Mouse (Mus musculus) limb, embryonic 11.5 days (tissue): ENCODE results near the gene Snip1. TPM values are rescaled to one million over a fixed set of nuclear protein-coding genes. Genes with fewer than 3 reads are reported as not detected.

ENCODE experiments used
- ATAC-seq: fragments of 200-750 bp; cut with Nextera tagmentation; 2 replicates; pipeline ENCODE4 v1.8.0; 2017; ENCODE audit warnings: low read depth; ENCODE audit not compliant: insufficient number of reproducible peaks, low FRiP score, low TSS enrichment
- DNase-seq: peaks from one replicate; pipeline ENCODE4 v3.0.0-alpha.2; 2015; ENCODE audit warnings: low spot score
- H3K27ac ChIP-seq: fragments of 300-500 bp; sonication (generic); replicated peaks from 2 replicates; pipeline ENCODE4 v1.5.1; 2014; ENCODE audit warnings: low read depth, mild to moderate bottlenecking, low read length
- H3K27me3 ChIP-seq: fragments of 300-500 bp; sonication (generic); 2 replicates; pipeline ENCODE4 v1.6.1; 2014; ENCODE audit warnings: mild to moderate bottlenecking, low read length, mixed read lengths; ENCODE audit not compliant: control insufficient read depth, insufficient read depth
- H3K36me3 ChIP-seq: fragments of 300-500 bp; sonication (generic); 2 replicates; pipeline ENCODE4 v1.6.1; 2014; ENCODE audit warnings: mild to moderate bottlenecking, low read length, moderate library complexity, mixed read lengths; ENCODE audit not compliant: control insufficient read depth, insufficient read depth
- H3K4me1 ChIP-seq: fragments of 300-500 bp; sonication (generic); 2 replicates; pipeline ENCODE4 v1.6.1; 2014; ENCODE audit warnings: low read length, mixed read lengths; ENCODE audit not compliant: control insufficient read depth, insufficient read depth
- H3K4me2 ChIP-seq: fragments of 300-500 bp; sonication (generic); 2 replicates; pipeline ENCODE4 v1.6.1; 2014; ENCODE audit warnings: low read depth, mild to moderate bottlenecking, moderate library complexity; ENCODE audit not compliant: severe bottlenecking
- H3K4me3 ChIP-seq: fragments of 300-500 bp; sonication (generic); 2 replicates; pipeline ENCODE4 v1.5.1; 2014; ENCODE audit warnings: low read depth, low read length
- H3K9ac ChIP-seq: fragments of 300-500 bp; sonication (generic); 2 replicates; pipeline ENCODE4 v1.6.1; 2014; ENCODE audit warnings: mild to moderate bottlenecking, low read length
- H3K9me3 ChIP-seq: fragments of 300-500 bp; sonication (generic); 2 replicates; pipeline ENCODE4 v1.6.1; 2016; ENCODE audit warnings: low read length; ENCODE audit not compliant: control insufficient read depth
- WGBS: fragments of 180-500 bp; shearing (Covaris S2); extraction: QIAGEN DNeasy Blood & Tissue Kit; methylation state at CpG from one replicate; pipeline ENCODE4 v1.1.7; 2014; 5-methylcytosine and 5-hydroxymethylcytosine counted together
- polyA plus RNA-seq: library from polyadenylated mRNA; unstranded; fragments of >200 nt; fragmentation: Nextera tagmentation; extraction: Ambion mirVana; gene quantifications from 2 replicates; pipeline ENCODE4 v1.2.1, GENCODE M21; 2014

Gene Snip1
- polyA plus RNA-seq, 1 experiment from 2014 or later = 40.4 TPM

DNA sequence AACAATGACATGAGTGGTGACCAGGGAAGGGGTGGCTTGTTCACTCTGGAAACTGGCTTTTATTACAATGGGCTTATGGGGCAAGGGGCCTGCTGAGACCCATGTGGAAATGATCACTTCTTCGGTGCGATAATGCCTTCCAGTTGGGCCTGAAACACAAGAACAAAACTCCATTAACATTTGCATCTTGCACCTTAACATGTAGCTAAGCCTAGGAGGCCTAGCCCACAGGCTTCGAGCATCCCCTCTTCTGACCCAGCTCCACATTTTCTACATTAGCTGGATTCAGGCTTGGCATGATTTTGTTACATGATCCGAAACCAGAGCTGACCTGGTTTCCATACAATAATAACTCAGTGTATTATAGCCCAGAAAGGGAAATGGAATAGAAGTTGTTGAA lies 10.0 kb upstream of the Snip1 start:
- ATAC-seq = peak; percentile 32; the same call in 1 of the 2 replicates
- H3K36me3 ChIP-seq = no peaks in the 10 kb centered on the region; the same call in 1 of the 2 replicates
- H3K27ac ChIP-seq = 0 out of 2 replicates have a peak overlapping the region, but pooled peaks have one; percentile 10

DNA sequence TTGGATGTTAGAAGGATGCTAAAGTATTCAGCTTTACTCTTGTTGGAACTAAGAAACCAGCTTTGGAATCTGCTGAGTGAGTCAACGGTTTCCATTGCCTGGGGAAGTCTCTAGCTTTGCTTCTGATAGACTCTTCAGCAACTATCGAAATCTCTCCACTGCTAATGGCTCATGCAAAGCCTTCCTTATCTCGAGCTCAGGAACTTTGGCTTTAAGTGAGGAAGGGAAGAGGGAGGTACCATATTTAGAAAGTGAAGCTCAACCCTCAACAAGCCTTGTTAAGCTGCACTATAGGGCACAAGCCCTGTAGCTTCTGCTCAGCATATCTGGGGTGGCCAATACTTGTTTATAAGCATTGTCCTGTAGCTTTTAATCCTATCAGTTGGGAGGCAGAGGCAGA lies 9.2 kb upstream of the Snip1 start:
- DNase-seq (no peak), ATAC-seq (no peak)
- no peaks in the 10 kb centered on the region; the same call in 1 of the 2 replicates for H3K36me3 ChIP-seq
- peaks cover 4% of the 10 kb centered on the region; the same call in 1 of the 2 replicates for H3K27me3 ChIP-seq
- H3K27ac ChIP-seq = no peak overlapping the region
- H3K4me1 ChIP-seq = peaks cover 15% of the 10 kb centered on the region
- H3K9me3 ChIP-seq = no peaks in the 10 kb centered on the region
- H3K9ac ChIP-seq = no peak overlapping the region
- no peak overlapping the region for H3K4me2 ChIP-seq
- 50% methylated on average over 3 of the region's 3 CpGs for WGBS
- H3K4me3 ChIP-seq = no peak overlapping the region

More for the DNA sequence above, 10.0 kb upstream of the Snip1 start:
- peaks cover 15% of the 10 kb centered on the region for H3K4me1 ChIP-seq
- no peak overlapping the region for H3K4me3 ChIP-seq
- WGBS = 35% methylated on average over 4 of the region's 4 CpGs
- H3K9me3 ChIP-seq = no peaks in the 10 kb centered on the region
- H3K4me2 ChIP-seq = no peak overlapping the region
- H3K27me3 ChIP-seq = peaks cover 4% of the 10 kb centered on the region; the same call in 1 of the 2 replicates
- DNase-seq = peak; percentile 59
- H3K9ac ChIP-seq = no peak overlapping the region

DNA sequence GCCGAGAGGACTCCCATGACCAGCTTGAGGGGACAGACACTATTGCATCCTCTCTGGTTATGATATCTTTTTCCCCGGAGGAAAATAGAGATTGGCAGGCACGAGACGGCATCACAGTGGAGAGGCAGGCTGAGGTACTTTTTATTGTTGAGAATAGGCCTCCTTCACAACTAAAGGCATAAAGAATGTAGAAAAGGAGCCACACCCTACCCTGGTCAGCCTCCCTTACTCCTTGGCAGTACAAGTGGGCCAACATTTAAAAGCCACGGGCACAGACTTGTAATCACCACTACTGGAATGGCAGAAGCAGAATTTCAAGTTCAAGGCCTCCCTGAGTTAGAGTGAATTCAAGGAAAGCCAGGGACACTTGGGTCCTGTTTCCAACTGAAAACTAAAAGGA lies 8.4 kb upstream of the Snip1 start:
- Histone ChIP-seq H3K9me3 (no peaks in the 10 kb centered on the region), H3K27me3 (peaks cover 4% of the 10 kb centered on the region; the same call in 1 of the 2 replicates), H3K4me3 (no peak overlapping the region), H3K9ac (no peak overlapping the region), H3K27ac (no peak overlapping the region), H3K4me2 (no peak overlapping the region), H3K36me3 (no peaks in the 10 kb centered on the region; the same call in 1 of the 2 replicates), H3K4me1 (peaks cover 15% of the 10 kb centered on the region)
- 53% methylated on average over 5 of the region's 5 CpGs for WGBS
- ATAC-seq (no peak), DNase-seq (no peak)

DNA sequence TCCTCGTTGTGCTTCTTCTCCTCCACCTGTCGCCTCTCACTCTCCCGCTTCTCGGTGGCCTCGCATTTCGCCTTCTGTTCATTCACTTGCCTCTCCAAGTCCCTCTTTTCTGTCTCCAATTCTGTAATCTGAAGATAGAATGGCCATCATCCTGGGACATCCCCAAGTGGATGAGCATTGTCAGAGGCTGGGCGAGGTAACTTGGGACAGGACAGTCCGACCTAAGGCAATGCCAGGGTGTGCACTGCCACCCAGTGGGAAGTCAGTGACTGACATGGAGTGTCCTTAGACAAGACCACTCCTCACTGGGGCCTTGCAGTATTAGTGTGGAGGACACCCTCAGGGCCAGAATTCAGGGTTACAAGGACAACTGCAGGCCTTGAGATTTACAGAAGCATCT lies 7.4 kb upstream of the Snip1 start:
- Histone ChIP-seq H3K27me3 (peaks cover 4% of the 10 kb centered on the region; the same call in 1 of the 2 replicates), H3K9me3 (no peaks in the 10 kb centered on the region), H3K9ac (no peak overlapping the region), H3K4me1 (peaks cover 15% of the 10 kb centered on the region), H3K4me2 (no peak overlapping the region; the same call in 1 of the 2 replicates), H3K27ac (no peak overlapping the region), H3K4me3 (no peak overlapping the region), H3K36me3 (no peaks in the 10 kb centered on the region; the same call in 1 of the 2 replicates)
- ATAC-seq (0 out of 2 replicates have a peak, but pooled peaks have one; percentile 31), DNase-seq (peak; percentile 74)
- 1% methylated on average over 8 of the region's 8 CpGs for WGBS

DNA sequence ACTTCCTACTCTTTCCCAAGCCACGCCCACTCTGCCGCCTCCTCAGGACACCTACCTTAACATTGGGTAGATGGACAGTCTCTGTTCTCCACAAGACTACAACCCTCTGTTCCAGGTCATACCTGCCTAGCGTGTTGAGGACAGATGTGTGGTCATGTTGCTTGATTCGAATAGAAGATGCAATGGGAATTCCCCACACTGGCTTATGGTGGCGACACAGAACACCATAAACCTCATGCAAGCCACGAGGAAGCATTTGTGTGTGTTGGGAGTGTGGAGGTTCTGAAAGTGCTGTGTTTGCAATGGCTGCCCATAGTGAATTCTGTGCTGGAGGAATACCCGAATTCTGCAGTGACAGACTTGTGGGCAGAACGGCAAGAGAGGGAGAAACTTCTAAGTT lies 2.6 kb upstream of the Snip1 start:
- no peak for ATAC-seq

DNA sequence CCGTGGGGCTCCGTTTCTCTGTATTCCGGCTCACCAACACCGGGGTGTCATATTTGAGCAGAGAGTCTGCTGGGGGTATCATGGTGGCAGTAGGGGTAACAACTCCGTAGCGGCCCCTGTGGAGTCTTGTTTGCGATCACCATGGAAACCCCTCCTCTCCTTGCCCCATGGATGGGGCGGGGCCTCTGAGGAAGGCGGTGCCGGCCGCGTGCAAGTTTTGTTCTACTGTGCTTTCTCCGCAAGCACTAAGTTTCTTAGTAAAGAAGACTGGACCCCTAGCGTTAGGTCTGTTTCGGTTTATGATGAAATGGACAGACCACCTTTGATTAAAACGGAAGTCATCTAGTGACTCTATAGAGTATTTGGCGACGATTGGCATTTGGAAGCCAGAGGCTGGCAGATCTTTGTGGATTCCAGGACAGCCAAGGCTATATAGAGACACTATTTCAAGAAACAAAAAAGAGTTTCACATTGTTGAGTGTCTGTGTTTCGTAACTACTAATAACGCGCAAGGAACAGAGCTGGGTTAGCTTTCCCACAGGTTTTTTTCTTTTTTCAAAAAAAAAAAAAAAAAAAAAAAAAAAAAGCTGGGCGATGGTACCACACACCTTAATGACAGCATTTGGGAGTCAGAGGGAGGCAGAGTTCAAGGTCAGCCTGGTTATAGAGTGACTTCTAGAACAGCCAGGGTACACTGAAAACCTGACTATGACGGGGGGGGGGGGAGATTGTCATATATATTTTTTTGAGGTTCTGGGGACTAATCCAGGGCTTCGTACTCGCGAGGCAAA lies 760 bp upstream of the Snip1 start, which contains the start of gene Dnali1:
TSS of gene Dnali1 (minus strand) at position 187 of the 791 bp plus-strand sequence.
- DNase-seq (peak; percentile 71), ATAC-seq (peak; percentile 38; the same call in 1 of the 2 replicates)
- WGBS = 3% methylated on average over 26 of the region's 26 CpGs
- peaks cover 7% of the 10 kb centered on the region for H3K4me1 ChIP-seq
- H3K9ac ChIP-seq = peak within 1 kb of the TSS; percentile 85
- H3K27me3 ChIP-seq = no peaks in the 10 kb centered on the region
- peak within 1 kb of the TSS; percentile 71 for H3K4me2 ChIP-seq
- H3K36me3 ChIP-seq = peaks cover 2% of the 10 kb centered on the region
- H3K9me3 ChIP-seq = no peaks in the 10 kb centered on the region
- no peak within 1 kb of the TSS for H3K27ac ChIP-seq
- peak within 1 kb of the TSS; percentile 99 for H3K4me3 ChIP-seq

More for the DNA sequence above, 2.6 kb upstream of the Snip1 start:
- peaks cover 4% of the 10 kb centered on the region; the same call in 1 of the 2 replicates for H3K27me3 ChIP-seq
- H3K9ac ChIP-seq = no peak overlapping the region
- H3K4me3 ChIP-seq = no peak overlapping the region
- WGBS = 72% methylated on average over 8 of the region's 8 CpGs
- H3K36me3 ChIP-seq = no peaks in the 10 kb centered on the region
- no peak for DNase-seq
- peaks cover 7% of the 10 kb centered on the region for H3K4me1 ChIP-seq
- no peaks in the 10 kb centered on the region for H3K9me3 ChIP-seq
- no peak overlapping the region for H3K4me2 ChIP-seq
- no peak overlapping the region for H3K27ac ChIP-seq

DNA sequence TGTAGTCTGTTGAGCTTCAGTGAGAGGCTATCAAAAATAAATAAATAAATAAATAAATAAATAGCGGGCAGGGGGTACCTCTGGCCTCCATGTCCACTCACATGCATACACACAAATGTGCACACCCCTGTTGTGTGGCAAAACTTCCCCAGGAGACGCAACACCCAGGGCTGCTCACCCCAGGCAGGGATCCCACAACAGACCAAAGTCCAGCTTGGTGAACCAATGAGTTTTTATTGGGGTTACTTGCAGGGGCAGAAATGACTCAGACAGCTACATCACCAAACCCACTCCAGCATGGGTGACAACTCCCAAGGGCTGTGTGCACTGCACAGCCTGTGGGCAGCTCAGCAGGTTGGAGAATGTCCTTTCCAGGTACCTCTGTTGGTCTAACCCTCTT lies 11.2 kb downstream of the Snip1 start:
- Histone ChIP-seq H3K9ac (no peak overlapping the region), H3K4me1 (no peaks in the 10 kb centered on the region), H3K4me2 (no peak overlapping the region), H3K36me3 (peaks cover 9% of the 10 kb centered on the region; the same call in 1 of the 2 replicates), H3K9me3 (no peaks in the 10 kb centered on the region), H3K27ac (no peak overlapping the region), H3K27me3 (no peaks in the 10 kb centered on the region), H3K4me3 (no peak overlapping the region)
- ATAC-seq (no peak), DNase-seq (no peak)
- 91% methylated on average over 2 of the region's 2 CpGs for WGBS

DNA sequence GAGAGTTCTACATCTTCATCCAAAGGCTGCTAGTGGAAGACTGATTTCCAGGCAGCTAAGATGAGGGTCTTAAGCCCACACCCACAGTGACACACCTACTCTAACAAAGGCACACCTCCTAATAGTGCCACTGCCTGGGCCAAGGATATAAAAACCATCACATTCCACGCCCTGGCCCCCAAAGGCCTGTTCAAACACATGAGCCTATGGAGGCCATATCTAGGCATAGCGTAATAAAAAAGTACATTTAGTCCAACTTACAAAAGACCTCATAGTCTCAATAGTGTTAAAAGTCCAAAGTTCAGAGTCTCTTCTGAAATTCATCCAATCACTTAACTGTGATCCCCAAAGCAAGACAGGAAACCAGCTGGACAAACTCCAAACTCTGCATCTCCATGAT lies 12.2 kb downstream of the Snip1 start:
- H3K9me3 ChIP-seq = no peaks in the 10 kb centered on the region
- no peaks in the 10 kb centered on the region for H3K4me1 ChIP-seq
- WGBS = 93% methylated on average over 2 of the region's 2 CpGs
- no peak for ATAC-seq
- H3K36me3 ChIP-seq = peaks cover 2% of the 10 kb centered on the region; the same call in 1 of the 2 replicates
- H3K27ac ChIP-seq = no peak overlapping the region
- H3K9ac ChIP-seq = no peak overlapping the region
- no peak for DNase-seq
- H3K27me3 ChIP-seq = no peaks in the 10 kb centered on the region
- H3K4me2 ChIP-seq = no peak overlapping the region
- no peak overlapping the region for H3K4me3 ChIP-seq
